Mouse (Mus musculus) lung, postnatal 0 days (tissue): ENCODE measurements at regions not wholly inside any gene's neighbourhood (a gene's known extent, or its start where the extent isn't known, plus 50 kb on each side); places are given as distances from the start of the nearest gene placed in this dataset.

Source experiments
- CTCF ChIP-seq: IDR thresholded peaks from 2 replicates; pipeline ENCODE4 v1.5.1; 2016; ENCODE audit warnings: antibody characterized with exemption, mild to moderate bottlenecking
- EP300 ChIP-seq: IDR thresholded peaks from 2 replicates; pipeline ENCODE4 v1.6.1; 2016; ENCODE audit warnings: antibody characterized with exemption, mild to moderate bottlenecking, control low read depth

- no peak for TF ChIP-seq EP300
- no peak for TF ChIP-seq CTCF
Observed at GRCm38 (mm10) chr10:99811430-99811829, 52.0 kb upstream of the Csl start.
